10 mouse cellular contexts compared by ENCODE assay signal in the genomic region with DNA sequence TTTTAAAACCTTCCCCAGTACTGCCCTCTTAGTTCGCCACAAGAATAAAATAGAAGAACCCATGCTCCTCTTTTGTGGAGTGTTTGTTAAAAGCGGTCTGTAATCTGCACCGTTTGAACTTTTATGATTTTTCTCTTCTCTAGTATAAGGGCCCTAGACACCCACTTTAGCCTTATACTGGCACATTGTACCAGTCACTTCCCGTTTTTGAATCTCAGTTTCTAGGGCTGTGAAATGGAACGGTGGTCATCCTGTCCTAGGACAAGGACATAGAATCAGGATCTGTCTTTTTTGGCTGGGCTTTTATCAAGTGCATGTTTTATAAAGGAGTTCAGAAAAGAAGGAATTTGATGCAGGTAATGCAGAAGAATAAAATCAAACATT. TPM values are rescaled to one million over a fixed set of nuclear protein-coding genes. Genes with fewer than 3 reads are reported as not detected.
A peak's percentile ranks its signal among the peaks of the same experiment; 100 is the strongest.
DNase-seq lines count a peak whose midpoint lies in the region; ATAC-seq and TF ChIP-seq lines count a peak whose summit lies in the region.
"Had no signal": no experiment of that assay in that cellular context is flagged by ENCODE, and none has a peak within 500 bp of the region (broad histone marks: within the 10 kb centered on the region; RNA-seq: fewer than 3 reads in every experiment).

No protein-coding gene starts in this region.

- DNase-seq in heart, postnatal 36 days = no peak
- DNase-seq in ES-E14 (ENCODE audit: low read depth, low spot score) (no peak), MN1 (ENCODE audit: low spot score) (no peak)
- DNase-seq in liver, postnatal 0 days = no peak
- no peak for DNase-seq in thymus, adult 18-20 months
- no peak for DNase-seq in retina, embryonic 14.5 days (ENCODE audit: low spot score)

- peaks cover 8 to 18% of the 10 kb centered on the region in 2 experiments for H3K4me1 ChIP-seq in heart, embryonic 14.5 days (ENCODE audit: control insufficient read depth in 2 of 2, insufficient read depth in 2 of 2, low read length in 2 of 2)
- H3K4me1 ChIP-seq in ES-E14 (ENCODE audit: control insufficient read depth in 2 of 2, insufficient read depth in 2 of 2, low read length in 2 of 2, poor library complexity in 1 of 2) = peaks cover 2 to 3% of the 10 kb centered on the region in 2 experiments; a peak in 2 of 4 replicates
- H3K4me1 ChIP-seq in forebrain, embryonic 16.5 days (replicated peaks; ENCODE audit: control insufficient read depth, insufficient read depth, low read length) = peaks cover 15% of the 10 kb centered on the region
- H3K4me1 ChIP-seq in liver, postnatal 0 days (ENCODE audit: insufficient read depth) = peaks cover 39% of the 10 kb centered on the region

- H3K9ac ChIP-seq in heart, embryonic 14.5 days (ENCODE audit: low read length) = peak overlapping the region; percentile 77
- H3K9ac ChIP-seq in ES-E14 (ENCODE audit: insufficient read depth, low read depth, low read length, poor library complexity, severe bottlenecking) = peak overlapping the region; percentile 72
- peak overlapping the region; percentile 83 for H3K9ac ChIP-seq in forebrain, embryonic 16.5 days (replicated peaks; ENCODE audit: low read depth, low read length)
- peak overlapping the region; percentile 48 for H3K9ac ChIP-seq in liver, postnatal 0 days (replicated peaks)

- ATAC-seq in heart, embryonic 14.5 days (ENCODE audit: insufficient number of reproducible peaks, insufficient read depth, low FRiP score, low read depth) = no peak
- ATAC-seq in forebrain, embryonic 16.5 days = no peak
- no peak for ATAC-seq in liver, postnatal 0 days

- intact Hi-C loops in heart, postnatal 36 days (cut with DNase I) = loop anchor here (5.0 to 10.0 kb wide), 2 partner anchors 177 to 649 kb away; a partner anchor contains a TSS

- H3K9me3 ChIP-seq in heart, embryonic 14.5 days (ENCODE audit: control insufficient read depth, low read length) = no peaks in the 10 kb centered on the region
- H3K9me3 ChIP-seq in ES-E14 (ENCODE audit: control insufficient read depth, insufficient read depth, low read depth, low read length) = no peaks in the 10 kb centered on the region
- no peaks in the 10 kb centered on the region for H3K9me3 ChIP-seq in forebrain, embryonic 16.5 days (ENCODE audit: control insufficient read depth, low read length)
- H3K9me3 ChIP-seq in liver, postnatal 0 days (ENCODE audit: low read length) = no peaks in the 10 kb centered on the region

- TF ChIP-seq EP300 in liver, postnatal 0 days (IDR thresholded peaks at IDR 0.05; ENCODE audit: low read depth) = peak; percentile 14; the same call in 1 of the 2 replicates

- peak overlapping the region; percentile 74 for H3K4me2 ChIP-seq in heart, embryonic 14.5 days (ENCODE audit: low read length)
- H3K4me2 ChIP-seq in forebrain, embryonic 16.5 days (ENCODE audit: low read length) = peak overlapping the region; percentile 56
- H3K4me2 ChIP-seq in liver, postnatal 0 days (ENCODE audit: low read depth, low read length) = peak overlapping the region; percentile 76

- no peaks in the 10 kb centered on the region for H3K27me3 ChIP-seq in heart, embryonic 14.5 days (ENCODE audit: control insufficient read depth, insufficient read depth, low read length)
- no peaks in the 10 kb centered on the region for H3K27me3 ChIP-seq in forebrain, embryonic 16.5 days (replicated peaks; ENCODE audit: control insufficient read depth, insufficient read depth, low read length)
- no peaks in the 10 kb centered on the region for H3K27me3 ChIP-seq in liver, postnatal 0 days (ENCODE audit: insufficient read depth, low read length)
- H3K27me3 ChIP-seq: Patski had no signal

- H3K4me3 ChIP-seq in heart, embryonic 14.5 days (ENCODE audit: control insufficient read depth in 1 of 2, insufficient read depth in 1 of 2, low read depth in 1 of 2, low read length in 2 of 2) = peak overlapping the region; percentile 63 to 86
- peak overlapping the region; percentile 82 to 84 for H3K4me3 ChIP-seq in ES-E14 (ENCODE audit: insufficient read depth in 1 of 2, low read depth in 1 of 2, low read length in 2 of 2, poor library complexity in 1 of 2, severe bottlenecking in 1 of 2)
- H3K4me3 ChIP-seq in forebrain, embryonic 16.5 days (replicated peaks; ENCODE audit: low read length) = peak overlapping the region; percentile 85
- peak overlapping the region; percentile 51 for H3K4me3 ChIP-seq in liver, postnatal 0 days (ENCODE audit: low read depth, low read length)

- peak overlapping the region; percentile 93 to 94 for H3K27ac ChIP-seq in heart, embryonic 14.5 days (replicated peaks in 1 of 2; ENCODE audit: control insufficient read depth in 1 of 2, insufficient read depth in 1 of 2, low read depth in 2 of 2, low read length in 2 of 2)
- no peak overlapping the region for H3K27ac ChIP-seq in ES-E14 (ENCODE audit: insufficient read depth, low read depth, low read length, poor library complexity, severe bottlenecking)
- H3K27ac ChIP-seq in forebrain, embryonic 16.5 days (ENCODE audit: low read length) = peak overlapping the region; percentile 91
- peak overlapping the region; percentile 81 for H3K27ac ChIP-seq in liver, postnatal 0 days (ENCODE audit: low read depth)

- 11% methylated on average over 5 of the region's 5 CpGs for WGBS in heart, embryonic 14.5 days
- WGBS in forebrain, embryonic 16.5 days = 13% methylated on average over 5 of the region's 5 CpGs
- WGBS in liver, postnatal 0 days (ENCODE audit: insufficient replicate concordance) = 5% methylated on average over 5 of the region's 5 CpGs

- peaks cover 15% of the 10 kb centered on the region for H3K36me3 ChIP-seq in heart, embryonic 14.5 days (ENCODE audit: control insufficient read depth, insufficient read depth, low read length)
- peaks cover 8% of the 10 kb centered on the region for H3K36me3 ChIP-seq in ES-E14 (ENCODE audit: control insufficient read depth, insufficient read depth, low read length, poor library complexity, severe bottlenecking)
- H3K36me3 ChIP-seq in forebrain, embryonic 16.5 days (ENCODE audit: control insufficient read depth, insufficient read depth) = no peaks in the 10 kb centered on the region
- H3K36me3 ChIP-seq in liver, postnatal 0 days (replicated peaks; ENCODE audit: insufficient read depth, low read length) = peaks cover 14% of the 10 kb centered on the region

- no peak for TF ChIP-seq CTCF in liver, postnatal 0 days (IDR thresholded peaks at IDR 0.05; ENCODE audit: low read depth)

- in situ Hi-C loops in ES-E14 (cut with MboI; ENCODE audit: low sequenced_read_pairs in 2 of 2, unreplicated experiment in 2 of 2) = no loop called here

TF ChIP-seq in ES-E14, 5 proteins besides CTCF, POLR2A, EP300 and RAD21:
- no peak for TF ChIP-seq ZC3H11A (IDR thresholded peaks at IDR 0.05; ENCODE audit: borderline replicate concordance, low read depth, low read length)
- no peak for TF ChIP-seq CHD2 (IDR thresholded peaks at IDR 0.05; ENCODE audit: low read depth, low read length)
- TF ChIP-seq ZNF384 (IDR thresholded peaks at IDR 0.05; ENCODE audit: low read depth, low read length) = no peak
- no peak for TF ChIP-seq MAFK (IDR thresholded peaks at IDR 0.05; ENCODE audit: insufficient read depth, low read depth, low read length)
- TF ChIP-seq HCFC1 (IDR thresholded peaks at IDR 0.05; ENCODE audit: borderline replicate concordance, insufficient read depth, low read length) = no peak

RNA-seq across cellular contexts. Expression of a gene that starts 0.7 kb away (rescaled TPM):
- polyA plus RNA-seq in heart, embryonic 14.5 days (2014; fragmentation: Nextera tagmentation; extraction: Ambion mirVana) = 15.2 and 15.4 TPM in 2 replicates
- total RNA-seq in heart, postnatal 36 days (2021) = 1 to 10 TPM; 9.1 to 9.6 TPM
- 5.5 and 6.1 TPM in 2 replicates for total RNA-seq in ES-E14 (2012; rRNA removed)
- 15.8 and 16.6 TPM in 2 replicates for polyA plus RNA-seq in forebrain, embryonic 16.5 days (2015; fragmentation: Nextera tagmentation; extraction: Ambion mirVana)
- polyA plus RNA-seq in liver, postnatal 0 days (2015; fragmentation: Nextera tagmentation; extraction: Ambion mirVana) = 6.3 and 7.4 TPM in 2 replicates

RNA-seq across cellular contexts. Expression of a gene that starts 3.4 kb away (rescaled TPM):
- polyA plus RNA-seq in heart, embryonic 14.5 days (2014; fragmentation: Nextera tagmentation; extraction: Ambion mirVana) = 3.6 and 4.4 TPM in 2 replicates
- total RNA-seq in heart, postnatal 36 days (2021) = 10 to 100 TPM; 20.3 to 20.5 TPM
- 12.1 and 19.3 TPM in 2 replicates for total RNA-seq in ES-E14 (2012; rRNA removed)
- polyA plus RNA-seq in forebrain, embryonic 16.5 days (2015; fragmentation: Nextera tagmentation; extraction: Ambion mirVana) = 5.3 and 6.4 TPM in 2 replicates
- polyA plus RNA-seq in liver, postnatal 0 days (2015; fragmentation: Nextera tagmentation; extraction: Ambion mirVana) = 2.7 TPM in 2 replicates

RNA-seq across cellular contexts. Expression of a gene that starts 31.8 kb away (rescaled TPM):
- not detected in 2 replicates for polyA plus RNA-seq in heart, embryonic 14.5 days (2014; fragmentation: Nextera tagmentation; extraction: Ambion mirVana)
- total RNA-seq in heart, postnatal 36 days (2021) = not detected
- total RNA-seq in ES-E14 (2012; rRNA removed) = 7.3 and 8.2 TPM in 2 replicates
- polyA plus RNA-seq in forebrain, embryonic 16.5 days (2015; fragmentation: Nextera tagmentation; extraction: Ambion mirVana) = not detected in 2 replicates
- 0.61 and 28.3 TPM in 2 replicates for polyA plus RNA-seq in liver, postnatal 0 days (2015; fragmentation: Nextera tagmentation; extraction: Ambion mirVana)
- polyA plus RNA-seq: Patski had no signal

RNA-seq across cellular contexts. Expression of a gene that starts 47.7 kb away (rescaled TPM):
- polyA plus RNA-seq in heart, embryonic 14.5 days (2014; fragmentation: Nextera tagmentation; extraction: Ambion mirVana) = 1.1 and 1.4 TPM in 2 replicates
- total RNA-seq in heart, postnatal 36 days (2021) = under 1 TPM in 1 of 2 experiments, not detected in 1; 0.19 TPM
- 0.62 and 1.3 TPM in 2 replicates for total RNA-seq in ES-E14 (2012; rRNA removed)
- not detected in 2 replicates for polyA plus RNA-seq in forebrain, embryonic 16.5 days (2015; fragmentation: Nextera tagmentation; extraction: Ambion mirVana)
- polyA plus RNA-seq in liver, postnatal 0 days (2015; fragmentation: Nextera tagmentation; extraction: Ambion mirVana) = 101 and 105 TPM in 2 replicates
- total RNA-seq: gastrocnemius, adult 18-20 months had no signal
- polyA plus RNA-seq: Patski had no signal

RNA-seq across cellular contexts. Expression of a gene that starts 52.0 kb away (rescaled TPM):
- polyA plus RNA-seq in heart, embryonic 14.5 days (2014; fragmentation: Nextera tagmentation; extraction: Ambion mirVana) = not detected in 2 replicates
- not detected for total RNA-seq in heart, postnatal 36 days (2021)
- total RNA-seq in ES-E14 (2012; rRNA removed) = not detected in 2 replicates
- polyA plus RNA-seq in forebrain, embryonic 16.5 days (2015; fragmentation: Nextera tagmentation; extraction: Ambion mirVana) = not detected in 2 replicates
- polyA plus RNA-seq in liver, postnatal 0 days (2015; fragmentation: Nextera tagmentation; extraction: Ambion mirVana) = not detected in 2 replicates
- total RNA-seq: gastrocnemius, adult 18-20 months had no signal
- polyA plus RNA-seq: Patski had no signal
